8 mouse cellular contexts compared by ENCODE assay signal in the genomic region with DNA sequence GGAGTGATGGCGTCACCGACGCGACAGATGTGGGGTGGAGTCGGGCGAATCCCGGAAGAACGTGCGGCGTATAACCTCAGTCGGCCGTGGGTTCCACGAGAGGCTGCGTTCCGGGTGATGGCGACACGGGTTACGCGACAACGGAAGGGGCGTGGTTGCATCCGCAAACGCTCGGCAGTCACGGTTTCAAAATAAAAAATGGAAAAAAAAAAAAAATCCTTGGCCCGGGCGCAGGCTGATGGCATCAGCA. TPM values are rescaled to one million over a fixed set of nuclear protein-coding genes. Genes with fewer than 3 reads are reported as not detected.
DNase-seq lines count a peak whose midpoint lies in the region; ATAC-seq lines count a peak whose summit lies in the region.

No protein-coding gene starts in this region.

- under 1% methylated on average over 27 of the region's 27 CpGs for WGBS in neural tube, embryonic 11.5 days
- WGBS in limb, embryonic 15.5 days, result 0% methylated on average over 27 of the region's 27 CpGs
- under 1% methylated on average over 26 of the region's 27 CpGs for WGBS in stomach, embryonic 14.5 days

- peak overlapping the region; percentile 96 for H3K27ac ChIP-seq in neural tube, embryonic 11.5 days (ENCODE audit: low read depth, low read length)
- H3K27ac ChIP-seq in limb, embryonic 15.5 days, result peak overlapping the region; percentile 99
- peak overlapping the region; percentile 99 for H3K27ac ChIP-seq in stomach, embryonic 14.5 days (ENCODE audit: low read length)

- H3K27me3 ChIP-seq in neural tube, embryonic 11.5 days (ENCODE audit: control insufficient read depth, insufficient read depth, low read length), result no peaks in the 10 kb centered on the region
- no peaks in the 10 kb centered on the region for H3K27me3 ChIP-seq in limb, embryonic 15.5 days
- H3K27me3 ChIP-seq in stomach, embryonic 14.5 days (ENCODE audit: control insufficient read depth, insufficient read depth, low read length), result no peaks in the 10 kb centered on the region

- peak overlapping the region; percentile 67 for H3K4me3 ChIP-seq in neural tube, embryonic 11.5 days (ENCODE audit: low read depth, low read length)
- H3K4me3 ChIP-seq in limb, embryonic 15.5 days, result peak overlapping the region; percentile 66
- H3K4me3 ChIP-seq in stomach, embryonic 14.5 days (ENCODE audit: low read depth, low read length), result peak overlapping the region; percentile 67

- DNase-seq in cerebellum, postnatal 36 days, result no peak
- DNase-seq in neural tube, embryonic 11.5 days (ENCODE audit: low spot score), result no peak
- no peak for DNase-seq in neural tube, embryonic 10.5 days (ENCODE audit: extremely low spot score, low spot score)
- no peak for DNase-seq in thymus, postnatal 14 days
- DNase-seq in cerebellum, adult 11-12 months, result no peak

- H3K9me3 ChIP-seq in neural tube, embryonic 11.5 days (ENCODE audit: control insufficient read depth, low read length), result no peaks in the 10 kb centered on the region
- no peaks in the 10 kb centered on the region for H3K9me3 ChIP-seq in limb, embryonic 15.5 days
- no peaks in the 10 kb centered on the region for H3K9me3 ChIP-seq in stomach, embryonic 14.5 days (ENCODE audit: control insufficient read depth, low read depth, low read length)

- peak; percentile 36; the same call in 1 of the 2 replicates for ATAC-seq in cerebellum, adult (ENCODE audit: insufficient number of reproducible peaks, low FRiP score, low TSS enrichment)
- ATAC-seq in neural tube, embryonic 11.5 days (ENCODE audit: insufficient read depth, low FRiP score, low TSS enrichment), result peak; percentile 13; the same call in 1 of the 2 replicates
- no peak for ATAC-seq in limb, embryonic 15.5 days (ENCODE audit: insufficient number of reproducible peaks, low FRiP score, low TSS enrichment, low read depth)
- peak; percentile 8 for ATAC-seq in stomach, embryonic 14.5 days (ENCODE audit: insufficient number of reproducible peaks, insufficient read depth, low FRiP score, low read depth)

- peak overlapping the region; percentile 61 for H3K4me2 ChIP-seq in neural tube, embryonic 11.5 days (ENCODE audit: low read depth)
- H3K4me2 ChIP-seq in limb, embryonic 15.5 days, result peak overlapping the region; percentile 72
- H3K4me2 ChIP-seq in stomach, embryonic 14.5 days (replicated peaks; ENCODE audit: low read depth, low read length), result peak overlapping the region; percentile 46; the same call in 1 of the 2 replicates

- H3K4me1 ChIP-seq in neural tube, embryonic 11.5 days (ENCODE audit: control insufficient read depth, insufficient read depth, low read length), result no peaks in the 10 kb centered on the region
- no peaks in the 10 kb centered on the region for H3K4me1 ChIP-seq in limb, embryonic 15.5 days
- no peaks in the 10 kb centered on the region for H3K4me1 ChIP-seq in stomach, embryonic 14.5 days (ENCODE audit: control insufficient read depth, insufficient read depth, low read length)

- H3K36me3 ChIP-seq in neural tube, embryonic 11.5 days (ENCODE audit: control insufficient read depth, insufficient read depth, low read length), result no peaks in the 10 kb centered on the region
- no peaks in the 10 kb centered on the region for H3K36me3 ChIP-seq in limb, embryonic 15.5 days
- H3K36me3 ChIP-seq in stomach, embryonic 14.5 days (ENCODE audit: control insufficient read depth, insufficient read depth, low read length), result no peaks in the 10 kb centered on the region

- H3K9ac ChIP-seq in neural tube, embryonic 11.5 days (ENCODE audit: low read length), result peak overlapping the region; percentile 76
- H3K9ac ChIP-seq in limb, embryonic 15.5 days, result peak overlapping the region; percentile 58
- peak overlapping the region; percentile 64 for H3K9ac ChIP-seq in stomach, embryonic 14.5 days (replicated peaks; ENCODE audit: low read depth, low read length)

RNA-seq across cellular contexts. Expression of gene Ppp2r3d, which starts 52.5 kb away (rescaled TPM):
- 126 and 133 TPM in 2 replicates for polyA plus RNA-seq in neural tube, embryonic 11.5 days (2014; fragmentation: Nextera tagmentation; extraction: Ambion mirVana)
- 114 and 144 TPM in 2 replicates for polyA plus RNA-seq in limb, embryonic 15.5 days (2015; fragmentation: Nextera tagmentation; extraction: Ambion mirVana)
- 123 and 127 TPM in 2 replicates for polyA plus RNA-seq in stomach, embryonic 14.5 days (2014; fragmentation: Nextera tagmentation; extraction: Ambion mirVana)
